Mouse (Mus musculus): ENCODE results near the gene Mrps7. TPM values are rescaled to one million over a fixed set of nuclear protein-coding genes. Genes with fewer than 3 reads are reported as not detected.

The Mrps7 gene
- polyA plus RNA-seq (2021): 69.9 TPM

- H3K27me3 ChIP-seq: no peaks in the 10 kb centered on the region
- peak; percentile 80 for ATAC-seq
- TF ChIP-seq CTCF (IDR thresholded peaks at IDR 0.05): no peak
- in situ Hi-C loops (cut with MboI; ENCODE audit: low pct_unique_long_range_greater_than_20kb): no loop called here
- ChIA-PET POLR2A (interaction anchor here (0.6 to 1.1 kb wide), 4 partner anchors 9 to 54 kb away, joined by 3 to 4 read pairs (median 4); partner anchors contain the start of gene Mif4gd), CTCF (no interaction called here)
- DNase-seq (ENCODE audit: low read depth, low spot score): no peak
Observed at GRCm38 (mm10) chr11:115603476-115604303, at the start of gene Mrps7, which contains the start of gene Gga3. Gene Mrps7, plus strand, starts transcription at chr11:115603925. Gene Gga3, minus strand, starts transcription at chr11:115604051.

- POLR2A ChIA-PET: no interaction called here
- CTCF ChIA-PET: no interaction called here
- in situ Hi-C loops (cut with MboI; ENCODE audit: low pct_unique_long_range_greater_than_20kb): loop anchor here (5.0 kb wide), 1 partner anchor 162 kb away; no protein-coding TSS in a partner anchor
- DNase-seq (ENCODE audit: low read depth, low spot score) (no peak), ATAC-seq (no peak)
- H3K27me3 ChIP-seq: peaks cover 5% of the 10 kb centered on the region
- no peak for TF ChIP-seq CTCF (IDR thresholded peaks at IDR 0.05)
Observed at GRCm38 (mm10) chr11:115555717-115556116, 48.0 kb upstream of the Mrps7 start.

GRCm38 (mm10) chr11:115563406-115563805, 40.3 kb upstream of the Mrps7 start:
- ChIA-PET CTCF (interaction anchor here (1.1 to 1.6 kb wide), 3 partner anchors 24 to 71 kb away, joined by 3 read pairs; partner anchors contain the start of gene Nt5c), POLR2A (no interaction called here)
- DNase-seq (ENCODE audit: low read depth, low spot score) (no peak), ATAC-seq (no peak)
- in situ Hi-C loops (cut with MboI; ENCODE audit: low pct_unique_long_range_greater_than_20kb): no loop called here
- TF ChIP-seq CTCF (IDR thresholded peaks at IDR 0.05): no peak
- H3K27me3 ChIP-seq: no peaks in the 10 kb centered on the region

GRCm38 (mm10) chr11:115564064-115564809, 39.5 kb upstream of the Mrps7 start, which contains the start of gene Nup85:
Gene Nup85, plus strand, starts transcription at chr11:115564434.
- H3K27me3 ChIP-seq: no peaks in the 10 kb centered on the region
- CTCF ChIA-PET: interaction anchor here (0.9 to 1.6 kb wide), 4 partner anchors 15 to 72 kb away, joined by 3 read pairs; partner anchors contain the start of gene Nt5c
- peak; percentile 53 for DNase-seq (ENCODE audit: low read depth, low spot score)
- no peak for TF ChIP-seq CTCF (IDR thresholded peaks at IDR 0.05)
- POLR2A ChIA-PET: interaction anchor here (0.6 kb wide), 1 partner anchor 29 kb away, joined by 3 read pairs; no protein-coding TSS in a partner anchor
- in situ Hi-C loops (cut with MboI; ENCODE audit: low pct_unique_long_range_greater_than_20kb): no loop called here
- ATAC-seq: no peak

GRCm38 (mm10) chr11:115564961-115565360, 38.8 kb upstream of the Mrps7 start:
- H3K27me3 ChIP-seq: no peaks in the 10 kb centered on the region
- no peak for TF ChIP-seq CTCF (IDR thresholded peaks at IDR 0.05)
- CTCF ChIA-PET: interaction anchor here (1.5 kb wide), 1 partner anchor 22 kb away, joined by 3 read pairs; no protein-coding TSS in a partner anchor
- in situ Hi-C loops (cut with MboI; ENCODE audit: low pct_unique_long_range_greater_than_20kb): no loop called here
- POLR2A ChIA-PET: no interaction called here
- no peak for DNase-seq (ENCODE audit: low read depth, low spot score)
- ATAC-seq: no peak

- DNase-seq (ENCODE audit: low read depth, low spot score) (no peak), ATAC-seq (no peak)
- no peaks in the 10 kb centered on the region for H3K27me3 ChIP-seq
- in situ Hi-C loops (cut with MboI; ENCODE audit: low pct_unique_long_range_greater_than_20kb): no loop called here
- POLR2A ChIA-PET: no interaction called here
- CTCF ChIA-PET: interaction anchor here (0.7 to 1.3 kb wide), 2 partner anchors 10 to 17 kb away, joined by 3 read pairs; no protein-coding TSS in a partner anchor
- no peak for TF ChIP-seq CTCF (IDR thresholded peaks at IDR 0.05)
Observed at GRCm38 (mm10) chr11:115579080-115579479, 24.6 kb upstream of the Mrps7 start.

GRCm38 (mm10) chr11:115582913-115583606, 20.7 kb upstream of the Mrps7 start:
- POLR2A ChIA-PET: interaction anchor here (0.6 to 0.9 kb wide), 4 partner anchors 8 to 33 kb away, joined by 3 read pairs; no protein-coding TSS in a partner anchor
- in situ Hi-C loops (cut with MboI; ENCODE audit: low pct_unique_long_range_greater_than_20kb): no loop called here

GRCm38 (mm10) chr11:115584376-115585073, 19.2 kb upstream of the Mrps7 start:
- POLR2A ChIA-PET: no interaction called here
- DNase-seq (ENCODE audit: low read depth, low spot score) (no peak), ATAC-seq (no peak)
- in situ Hi-C loops (cut with MboI; ENCODE audit: low pct_unique_long_range_greater_than_20kb): no loop called here
- no peak for TF ChIP-seq CTCF (IDR thresholded peaks at IDR 0.05)
- no peaks in the 10 kb centered on the region for H3K27me3 ChIP-seq
- CTCF ChIA-PET: interaction anchor here (1.6 kb wide), 1 partner anchor 138 kb away, joined by 3 read pairs; no protein-coding TSS in a partner anchor

More at GRCm38 (mm10) chr11:115582913-115583606, 20.7 kb upstream of the Mrps7 start:
- H3K27me3 ChIP-seq: no peaks in the 10 kb centered on the region
- TF ChIP-seq CTCF (IDR thresholded peaks at IDR 0.05): no peak
- ATAC-seq (no peak), DNase-seq (ENCODE audit: low read depth, low spot score) (no peak)
- CTCF ChIA-PET: interaction anchor here (1.6 kb wide), 1 partner anchor 140 kb away, joined by 3 read pairs; no protein-coding TSS in a partner anchor

GRCm38 (mm10) chr11:115585573-115586100, 18.1 kb upstream of the Mrps7 start:
- TF ChIP-seq CTCF (IDR thresholded peaks at IDR 0.05): no peak
- no peaks in the 10 kb centered on the region for H3K27me3 ChIP-seq
- ATAC-seq (no peak), DNase-seq (ENCODE audit: low read depth, low spot score) (no peak)
- in situ Hi-C loops (cut with MboI; ENCODE audit: low pct_unique_long_range_greater_than_20kb): no loop called here
- CTCF ChIA-PET: no interaction called here
- POLR2A ChIA-PET: interaction anchor here (0.7 kb wide), 1 partner anchor 13 kb away, joined by 3 read pairs; no protein-coding TSS in a partner anchor
